Mouse (Mus musculus): ENCODE data around the gene Plin4. TPM values are rescaled to one million over a fixed set of nuclear protein-coding genes. Genes with fewer than 3 reads are reported as not detected.

Gene Plin4
- not detected in 2 replicates for total RNA-seq (2017)

- no peak for ATAC-seq (replicated peaks in 1 of 2; ENCODE audit: insufficient read depth in 1 of 2, low FRiP score in 2 of 2, low TSS enrichment in 1 of 2, low read depth in 1 of 2, poor library complexity in 2 of 2, severe bottlenecking in 2 of 2)
Observed at GRCm38 (mm10) chr17:56109219-56110051, at the start of gene Plin4. TSS of gene Plin4 (minus strand) at chr17:56109803.

DNA sequence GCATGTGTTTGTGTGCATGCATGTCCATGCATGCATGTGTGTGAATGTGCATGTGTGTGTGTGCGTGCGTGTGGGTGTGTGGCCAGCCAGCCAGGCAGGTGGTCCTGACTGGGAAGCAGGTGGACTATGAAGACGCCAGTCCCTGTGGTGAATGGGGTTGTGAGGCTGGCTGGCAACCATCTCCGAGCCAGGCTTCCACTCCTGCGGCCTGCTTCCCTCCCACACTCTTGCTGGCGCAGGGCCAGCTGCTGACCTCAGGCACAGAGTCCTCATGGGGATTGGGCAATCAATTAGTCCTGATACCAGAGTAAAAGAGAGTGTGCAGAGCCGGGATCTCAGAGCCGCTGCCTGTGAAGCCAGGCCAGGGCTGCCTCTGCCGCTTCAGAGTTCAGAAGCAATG, 44.0 kb upstream of the Plin4 start:
- ATAC-seq (replicated peaks in 1 of 2; ENCODE audit: insufficient read depth in 1 of 2, low FRiP score in 2 of 2, low TSS enrichment in 1 of 2, low read depth in 1 of 2, poor library complexity in 2 of 2, severe bottlenecking in 2 of 2) = peak in 1 of 2 experiments; percentile 46; a peak in 1 of 4 replicates

- no peak for ATAC-seq (replicated peaks in 1 of 2; ENCODE audit: insufficient read depth in 1 of 2, low FRiP score in 2 of 2, low TSS enrichment in 1 of 2, low read depth in 1 of 2, poor library complexity in 2 of 2, severe bottlenecking in 2 of 2)
Observed at GRCm38 (mm10) chr17:56149897-56150296, 40.3 kb upstream of the Plin4 start.

GRCm38 (mm10) chr17:56148790-56149618, 39.4 kb upstream of the Plin4 start:
- 0 out of 4 replicates have a peak, but pooled peaks of 1 of the 2 experiments have one; percentile 13 for ATAC-seq (replicated peaks in 1 of 2; ENCODE audit: insufficient read depth in 1 of 2, low FRiP score in 2 of 2, low TSS enrichment in 1 of 2, low read depth in 1 of 2, poor library complexity in 2 of 2, severe bottlenecking in 2 of 2)

DNA sequence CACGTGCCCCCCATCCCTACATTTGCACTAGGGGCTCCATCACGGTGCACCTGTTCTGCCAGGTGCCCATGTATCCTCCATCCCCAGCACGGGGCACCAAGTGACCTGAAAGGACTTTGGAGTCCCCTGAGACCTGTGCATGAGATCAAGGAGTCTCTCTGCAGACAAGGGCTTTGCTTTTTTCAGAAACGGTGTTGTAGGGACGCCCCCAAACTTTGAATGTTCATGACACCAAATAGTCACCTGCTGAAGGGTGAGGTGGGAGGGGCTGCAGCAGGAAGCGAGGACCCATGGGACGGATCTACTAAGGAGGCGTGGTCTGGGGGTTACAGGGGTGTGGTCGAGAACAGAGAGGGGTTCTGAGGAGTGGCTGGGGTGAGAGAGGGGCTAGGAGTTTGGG, 38.7 kb upstream of the Plin4 start:
- no peak for ATAC-seq (replicated peaks in 1 of 2; ENCODE audit: insufficient read depth in 1 of 2, low FRiP score in 2 of 2, low TSS enrichment in 1 of 2, low read depth in 1 of 2, poor library complexity in 2 of 2, severe bottlenecking in 2 of 2)

- no peak for ATAC-seq (replicated peaks in 1 of 2; ENCODE audit: insufficient read depth in 1 of 2, low FRiP score in 2 of 2, low TSS enrichment in 1 of 2, low read depth in 1 of 2, poor library complexity in 2 of 2, severe bottlenecking in 2 of 2)
Observed at GRCm38 (mm10) chr17:56147420-56147819, 37.8 kb upstream of the Plin4 start.

DNA sequence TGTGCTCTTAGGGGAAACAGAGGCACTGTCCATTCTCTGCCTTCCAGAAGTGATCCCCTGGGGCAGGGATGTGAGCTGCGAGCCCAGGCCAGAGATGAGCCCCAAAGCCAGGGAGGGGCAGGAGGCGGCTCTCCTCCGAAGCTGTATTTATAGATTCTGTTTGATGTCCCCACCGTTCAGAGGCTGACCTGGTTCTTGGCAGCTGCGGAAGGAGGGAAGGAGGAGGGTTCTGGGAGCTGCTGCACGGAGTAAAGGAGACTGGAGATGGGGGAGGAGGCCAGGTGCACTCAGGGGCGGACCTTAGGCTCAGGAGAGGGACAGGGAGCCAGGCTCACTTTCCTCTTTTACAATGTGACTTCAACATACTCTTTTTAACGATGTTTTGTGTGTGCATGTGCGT, 36.5 kb upstream of the Plin4 start:
- ATAC-seq (replicated peaks in 1 of 2; ENCODE audit: insufficient read depth in 1 of 2, low FRiP score in 2 of 2, low TSS enrichment in 1 of 2, low read depth in 1 of 2, poor library complexity in 2 of 2, severe bottlenecking in 2 of 2) = no peak

GRCm38 (mm10) chr17:56144546-56144945, 34.9 kb upstream of the Plin4 start:
- no peak for ATAC-seq (replicated peaks in 1 of 2; ENCODE audit: insufficient read depth in 1 of 2, low FRiP score in 2 of 2, low TSS enrichment in 1 of 2, low read depth in 1 of 2, poor library complexity in 2 of 2, severe bottlenecking in 2 of 2)

- ATAC-seq (replicated peaks in 1 of 2; ENCODE audit: insufficient read depth in 1 of 2, low FRiP score in 2 of 2, low TSS enrichment in 1 of 2, low read depth in 1 of 2, poor library complexity in 2 of 2, severe bottlenecking in 2 of 2) = peak in 1 of 2 experiments; percentile 18; a peak in 1 of 4 replicates
Observed at GRCm38 (mm10) chr17:56141702-56142605, 32.4 kb upstream of the Plin4 start.

- ATAC-seq (replicated peaks in 1 of 2; ENCODE audit: insufficient read depth in 1 of 2, low FRiP score in 2 of 2, low TSS enrichment in 1 of 2, low read depth in 1 of 2, poor library complexity in 2 of 2, severe bottlenecking in 2 of 2) = no peak; a peak in 1 of 4 replicates
Observed at GRCm38 (mm10) chr17:56139858-56140595, 30.4 kb upstream of the Plin4 start, which contains the start of gene Sema6b. TSS of gene Sema6b (minus strand) at chr17:56140343.

GRCm38 (mm10) chr17:56139355-56139754, 29.8 kb upstream of the Plin4 start:
- no peak for ATAC-seq (replicated peaks in 1 of 2; ENCODE audit: insufficient read depth in 1 of 2, low FRiP score in 2 of 2, low TSS enrichment in 1 of 2, low read depth in 1 of 2, poor library complexity in 2 of 2, severe bottlenecking in 2 of 2)

DNA sequence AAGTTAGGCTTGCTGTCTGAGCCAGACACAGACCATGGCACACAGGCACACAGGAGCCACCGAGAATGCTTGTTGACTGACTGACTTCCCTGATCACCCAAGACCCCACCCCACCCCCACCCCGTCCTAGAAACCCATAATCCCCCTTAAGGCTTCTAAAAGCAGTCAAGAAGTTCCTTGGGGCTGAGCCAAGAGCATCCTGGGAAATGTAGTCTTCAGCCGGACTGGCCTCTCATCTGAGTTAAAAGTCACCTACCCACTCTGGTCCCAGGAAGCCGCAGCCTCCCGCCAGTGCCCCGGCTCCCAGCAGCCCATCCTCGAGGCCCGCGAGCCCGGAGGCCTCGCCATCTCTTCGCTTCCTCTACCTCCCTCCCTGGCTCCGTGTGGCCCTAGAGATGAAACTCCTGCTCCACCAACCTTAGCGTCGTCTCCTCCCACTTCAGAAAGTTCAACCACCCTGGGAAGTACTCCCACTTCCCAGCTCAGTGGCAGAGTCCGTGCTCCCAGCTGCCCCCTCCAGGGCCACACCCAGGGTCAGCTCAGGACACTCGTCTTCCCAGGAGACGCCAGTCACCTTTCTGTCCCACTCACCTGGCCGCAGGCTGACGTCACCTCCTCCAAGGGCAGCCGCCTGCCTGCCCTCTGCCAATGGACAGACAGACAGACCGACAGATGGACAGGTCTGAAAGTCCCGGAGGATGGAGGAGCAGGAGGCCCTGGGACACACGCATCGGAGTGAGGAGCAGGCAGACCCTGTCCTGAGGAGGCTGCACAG, 28.4 kb upstream of the Plin4 start:
- no peak for ATAC-seq (replicated peaks in 1 of 2; ENCODE audit: insufficient read depth in 1 of 2, low FRiP score in 2 of 2, low TSS enrichment in 1 of 2, low read depth in 1 of 2, poor library complexity in 2 of 2, severe bottlenecking in 2 of 2)

DNA sequence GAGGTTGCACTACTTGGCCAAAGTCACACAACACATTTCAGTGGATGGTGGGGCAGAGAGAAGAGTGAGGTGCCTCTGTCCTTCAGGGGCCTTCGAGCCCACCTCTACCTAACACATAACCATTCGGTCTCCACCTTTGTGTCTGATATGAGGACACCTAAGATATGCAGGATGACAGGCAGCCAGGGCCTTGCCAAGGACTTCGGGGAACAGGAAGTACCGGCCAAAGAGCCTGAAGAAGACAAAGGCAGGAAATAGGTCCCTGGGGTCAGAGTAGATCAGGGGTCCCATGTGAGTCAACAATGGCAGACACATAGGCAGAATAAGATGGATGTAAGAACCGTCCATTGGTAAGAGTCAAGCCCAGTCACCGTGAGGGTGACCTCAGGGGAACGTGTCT, 27.0 kb upstream of the Plin4 start:
- ATAC-seq (replicated peaks in 1 of 2; ENCODE audit: insufficient read depth in 1 of 2, low FRiP score in 2 of 2, low TSS enrichment in 1 of 2, low read depth in 1 of 2, poor library complexity in 2 of 2, severe bottlenecking in 2 of 2) = no peak

GRCm38 (mm10) chr17:56134463-56134971, 24.9 kb upstream of the Plin4 start:
- peak; percentile 68 to 75 for ATAC-seq (replicated peaks in 1 of 2; ENCODE audit: insufficient read depth in 1 of 2, low FRiP score in 2 of 2, low TSS enrichment in 1 of 2, low read depth in 1 of 2, poor library complexity in 2 of 2, severe bottlenecking in 2 of 2)

- peak; percentile 25 to 38; a peak in 3 of 4 replicates for ATAC-seq (replicated peaks in 1 of 2; ENCODE audit: insufficient read depth in 1 of 2, low FRiP score in 2 of 2, low TSS enrichment in 1 of 2, low read depth in 1 of 2, poor library complexity in 2 of 2, severe bottlenecking in 2 of 2)
Observed at GRCm38 (mm10) chr17:56133457-56134363, 24.1 kb upstream of the Plin4 start.

Measured in hematopoietic stem cell, adult 5-6 weeks (primary cell).